20 mouse cellular contexts compared by ENCODE assay signal in genomic region chr10:76846480-76846879, GRCm38 (mm10).
"Had no signal": no experiment of that assay in that cellular context is flagged by ENCODE, and none has a peak within 500 bp of the region (broad histone marks: within the 10 kb centered on the region; RNA-seq: fewer than 3 reads in every experiment).

No protein-coding gene starts in this region.

- H3K36me3 ChIP-seq: intestine, embryonic 15.5 days; limb, embryonic 12.5 days; limb, embryonic 15.5 days; midbrain, embryonic 12.5 days; midbrain, embryonic 15.5 days; neural tube, embryonic 12.5 days; neural tube, embryonic 15.5 days; stomach, embryonic 15.5 days had no signal

- H3K4me3 ChIP-seq: intestine, embryonic 15.5 days; limb, embryonic 12.5 days; limb, embryonic 15.5 days; midbrain, embryonic 12.5 days; midbrain, embryonic 15.5 days; neural tube, embryonic 12.5 days; neural tube, embryonic 15.5 days; stomach, embryonic 15.5 days had no signal

- H3K27me3 ChIP-seq: intestine, embryonic 15.5 days; limb, embryonic 12.5 days; limb, embryonic 15.5 days; midbrain, embryonic 12.5 days; midbrain, embryonic 15.5 days; neural tube, embryonic 12.5 days; neural tube, embryonic 15.5 days; stomach, embryonic 15.5 days had no signal

- H3K9me3 ChIP-seq: intestine, embryonic 15.5 days; limb, embryonic 12.5 days; limb, embryonic 15.5 days; midbrain, embryonic 12.5 days; midbrain, embryonic 15.5 days; neural tube, embryonic 12.5 days; neural tube, embryonic 15.5 days; stomach, embryonic 15.5 days had no signal

- H3K27ac ChIP-seq: intestine, embryonic 15.5 days; limb, embryonic 12.5 days; limb, embryonic 15.5 days; liver, embryonic 14.5 days; macrophage; midbrain, embryonic 12.5 days; midbrain, embryonic 15.5 days; neural tube, embryonic 12.5 days; neural tube, embryonic 15.5 days; stomach, embryonic 15.5 days had no signal

- H3K4me2 ChIP-seq: intestine, embryonic 15.5 days; limb, embryonic 12.5 days; limb, embryonic 15.5 days; liver, embryonic 11.5 days; lung, embryonic 14.5 days; midbrain, embryonic 12.5 days; midbrain, embryonic 15.5 days; neural tube, embryonic 12.5 days; neural tube, embryonic 15.5 days; stomach, embryonic 15.5 days had no signal

- DNase-seq: layer of hippocampus, postnatal 36 days; left cerebral cortex, postnatal 4 days; liver, postnatal 0 days; lung, embryonic 14.5 days; retina, postnatal 1 day; right cerebral cortex, postnatal 25 days; spleen, adult 18-20 months; thymus, postnatal 25 days had no signal

- ATAC-seq: intestine, embryonic 15.5 days; liver, postnatal 0 days; lung, postnatal 0 days; midbrain, embryonic 15.5 days had no signal

- H3K9ac ChIP-seq: intestine, embryonic 15.5 days; limb, embryonic 12.5 days; limb, embryonic 15.5 days; liver, embryonic 14.5 days; liver, postnatal 0 days; lung, embryonic 14.5 days; midbrain, embryonic 12.5 days; midbrain, embryonic 15.5 days; neural tube, embryonic 12.5 days; neural tube, embryonic 15.5 days; stomach, embryonic 15.5 days had no signal

- H3K4me1 ChIP-seq: intestine, embryonic 15.5 days; limb, embryonic 12.5 days; limb, embryonic 15.5 days; midbrain, embryonic 12.5 days; midbrain, embryonic 15.5 days; neural tube, embryonic 12.5 days; neural tube, embryonic 15.5 days; stomach, embryonic 15.5 days had no signal
